Comparison of ENCODE assay signal across 9 mouse cellular contexts in genomic region chr15:99584407-99585202, GRCm38 (mm10). TPM values are rescaled to one million over a fixed set of nuclear protein-coding genes. Genes with fewer than 3 reads are reported as not detected.
DNase-seq lines count a peak whose midpoint lies in the region; ATAC-seq lines count a peak whose summit lies in the region.
"Had no signal": no experiment of that assay in that cellular context is flagged by ENCODE, and none has a peak within 500 bp of the region (broad histone marks: within the 10 kb centered on the region; RNA-seq: fewer than 3 reads in every experiment).

No protein-coding gene starts in this region.

- peaks cover 22% of the 10 kb centered on the region for H3K4me1 ChIP-seq in embryonic facial prominence, embryonic 13.5 days

- H3K4me3 ChIP-seq in embryonic facial prominence, embryonic 13.5 days = peak overlapping the region; percentile 38

- no peaks in the 10 kb centered on the region for H3K9me3 ChIP-seq in embryonic facial prominence, embryonic 13.5 days

- WGBS in embryonic facial prominence, embryonic 13.5 days = under 1% methylated on average over 24 of the region's 24 CpGs

- DNase-seq in heart, adult 11 months = peak; percentile 90
- no peak for DNase-seq in heart, adult 9 months (ENCODE audit: low spot score in 2 of 2)
- DNase-seq in kidney, postnatal 14 days = peak; percentile 39
- no peak for DNase-seq in right cerebral cortex, postnatal 4 days
- no peak for DNase-seq in thymus, postnatal 36 days
- DNase-seq in adrenal gland, adult (ENCODE audit: inconsistent age in 2 of 2, low spot score in 1 of 2) = no peak

- no peaks in the 10 kb centered on the region for H3K36me3 ChIP-seq in embryonic facial prominence, embryonic 13.5 days
- H3K36me3 ChIP-seq: G1E had no signal

- H3K27ac ChIP-seq in embryonic facial prominence, embryonic 13.5 days = no peak overlapping the region

- H3K27me3 ChIP-seq in embryonic facial prominence, embryonic 13.5 days = peaks cover 100% of the 10 kb centered on the region

- H3K9ac ChIP-seq in embryonic facial prominence, embryonic 13.5 days = no peak overlapping the region; the same call in 1 of the 2 replicates

- peak overlapping the region; percentile 61 for H3K4me2 ChIP-seq in embryonic facial prominence, embryonic 13.5 days

- ATAC-seq in embryonic facial prominence, embryonic 13.5 days (ENCODE audit: insufficient number of reproducible peaks, insufficient read depth, low FRiP score, low TSS enrichment, low read depth) = no peak
- ATAC-seq in megakaryocyte, adult 5-6 weeks (ENCODE audit: poor library complexity, severe bottlenecking) = peak; percentile 9; the same call in 1 of the 2 replicates

RNA-seq across cellular contexts. Expression of gene Aqp2, which starts 5.8 kb away (rescaled TPM):
- not detected in 2 replicates for polyA plus RNA-seq in embryonic facial prominence, embryonic 13.5 days (2015; fragmentation: Nextera tagmentation; extraction: Ambion mirVana)
- not detected in 2 replicates for total RNA-seq in megakaryocyte, adult 5-6 weeks (2015)
- not detected in 2 replicates for total RNA-seq in megakaryocyte, adult 5-6 weeks (2017)
- polyA plus RNA-seq: G1E had no signal

RNA-seq across cellular contexts. Expression of gene Aqp5, which starts 6.0 kb away (rescaled TPM):
- 0.24 and 1.2 TPM in 2 replicates for polyA plus RNA-seq in embryonic facial prominence, embryonic 13.5 days (2015; fragmentation: Nextera tagmentation; extraction: Ambion mirVana)
- total RNA-seq in megakaryocyte, adult 5-6 weeks (2015) = not detected in 2 replicates
- total RNA-seq in megakaryocyte, adult 5-6 weeks (2017) = not detected in 2 replicates
- polyA plus RNA-seq: G1E had no signal

RNA-seq across cellular contexts. Expression of gene Aqp6, which starts 16.6 kb away (rescaled TPM):
- polyA plus RNA-seq in embryonic facial prominence, embryonic 13.5 days (2015; fragmentation: Nextera tagmentation; extraction: Ambion mirVana) = not detected in 2 replicates
- not detected in 2 replicates for total RNA-seq in megakaryocyte, adult 5-6 weeks (2015)
- total RNA-seq in megakaryocyte, adult 5-6 weeks (2017) = not detected in 2 replicates
- total RNA-seq: G1E had no signal
- polyA plus RNA-seq: G1E had no signal

RNA-seq across cellular contexts. Expression of gene Faim2, which starts 56.6 kb away (rescaled TPM):
- polyA plus RNA-seq in embryonic facial prominence, embryonic 13.5 days (2015; fragmentation: Nextera tagmentation; extraction: Ambion mirVana) = 0.14 and 0.50 TPM in 2 replicates
- total RNA-seq in megakaryocyte, adult 5-6 weeks (2015) = 0.04 TPM in 1 of 2 replicates, not detected in the other
- total RNA-seq in megakaryocyte, adult 5-6 weeks (2017) = 0.49 TPM in 1 of 2 replicates, not detected in the other
- polyA plus RNA-seq: G1E had no signal

Comparison
In these comparisons a context has a peak if more than half of its experiments do, and no peak if none do; other contexts are left out.
1. DNase-seq: peak in heart, adult 11 months (single experiment) and kidney, postnatal 14 days (single experiment); none in heart, adult 9 months (0 of 2), right cerebral cortex, postnatal 4 days (single experiment), thymus, postnatal 36 days (0 of 2) and adrenal gland, adult (0 of 2).